Mouse (Mus musculus) forebrain, embryonic 16.5 days (tissue): ENCODE results near the gene Ccnb2. TPM values are rescaled to one million over a fixed set of nuclear protein-coding genes. Genes with fewer than 3 reads are reported as not detected.

Experiments
- ATAC-seq: fragments of 200-750 bp; cut with Nextera tagmentation; 2 replicates; pipeline ENCODE4 v1.8.0; 2017; ENCODE audit warnings: mild to moderate bottlenecking, moderate library complexity
- H3K27ac ChIP-seq: fragments of 300-500 bp; sonication (generic); 2 replicates; pipeline ENCODE4 v1.5.1; 2014; ENCODE audit warnings: low read length, control low read depth
- H3K27me3 ChIP-seq: fragments of 300-500 bp; sonication (generic); replicated peaks from 2 replicates; pipeline ENCODE4 v1.6.1; 2014; ENCODE audit warnings: low read length; ENCODE audit not compliant: control insufficient read depth, insufficient read depth
- H3K36me3 ChIP-seq: fragments of 300-500 bp; sonication (generic); 2 replicates; pipeline ENCODE4 v1.6.1; 2014; ENCODE audit not compliant: control insufficient read depth, insufficient read depth
- H3K4me1 ChIP-seq: fragments of 300-500 bp; sonication (generic); replicated peaks from 2 replicates; pipeline ENCODE4 v1.6.1; 2014; ENCODE audit warnings: low read length; ENCODE audit not compliant: control insufficient read depth, insufficient read depth
- H3K4me2 ChIP-seq: fragments of 300-500 bp; sonication (generic); 2 replicates; pipeline ENCODE4 v1.6.1; 2014; ENCODE audit warnings: mild to moderate bottlenecking, low read length, control low read depth
- H3K4me3 ChIP-seq: fragments of 300-500 bp; sonication (generic); replicated peaks from 2 replicates; pipeline ENCODE4 v1.5.1; 2014; ENCODE audit warnings: mild to moderate bottlenecking, low read length, control low read depth
- H3K9ac ChIP-seq: fragments of 300-500 bp; sonication (generic); replicated peaks from 2 replicates; pipeline ENCODE4 v1.6.1; 2014; ENCODE audit warnings: low read depth, low read length, control low read depth
- H3K9me3 ChIP-seq: fragments of 300-500 bp; sonication (generic); 2 replicates; pipeline ENCODE4 v1.6.1; 2016; ENCODE audit warnings: low read length; ENCODE audit not compliant: control insufficient read depth
- WGBS: fragments of 180-500 bp; shearing (Covaris S2); extraction: QIAGEN DNeasy Blood & Tissue Kit; methylation state at CpG from one replicate; pipeline ENCODE4 v1.1.7; 2014; 5-methylcytosine and 5-hydroxymethylcytosine counted together
- polyA plus RNA-seq: library from polyadenylated mRNA; unstranded; fragments of >200 nt; fragmentation: Nextera tagmentation; extraction: Ambion mirVana; gene quantifications from 2 replicates; pipeline ENCODE4 v1.2.1, GENCODE M21; 2015

Gene Ccnb2
- polyA plus RNA-seq, 1 experiment from 2014 or later, result 54.9 TPM

- Histone ChIP-seq H3K27ac (no peak overlapping the region), H3K4me3 (no peak overlapping the region), H3K4me2 (no peak overlapping the region), H3K27me3 (no peaks in the 10 kb centered on the region), H3K4me1 (peaks cover 8% of the 10 kb centered on the region), H3K36me3 (no peaks in the 10 kb centered on the region), H3K9me3 (no peaks in the 10 kb centered on the region), H3K9ac (no peak overlapping the region)
- 92% methylated on average over 3 of the region's 3 CpGs for WGBS
- no peak for ATAC-seq
Observed at GRCm38 (mm10) chr9:70389548-70389947, 31.8 kb downstream of the Ccnb2 start.

DNA sequence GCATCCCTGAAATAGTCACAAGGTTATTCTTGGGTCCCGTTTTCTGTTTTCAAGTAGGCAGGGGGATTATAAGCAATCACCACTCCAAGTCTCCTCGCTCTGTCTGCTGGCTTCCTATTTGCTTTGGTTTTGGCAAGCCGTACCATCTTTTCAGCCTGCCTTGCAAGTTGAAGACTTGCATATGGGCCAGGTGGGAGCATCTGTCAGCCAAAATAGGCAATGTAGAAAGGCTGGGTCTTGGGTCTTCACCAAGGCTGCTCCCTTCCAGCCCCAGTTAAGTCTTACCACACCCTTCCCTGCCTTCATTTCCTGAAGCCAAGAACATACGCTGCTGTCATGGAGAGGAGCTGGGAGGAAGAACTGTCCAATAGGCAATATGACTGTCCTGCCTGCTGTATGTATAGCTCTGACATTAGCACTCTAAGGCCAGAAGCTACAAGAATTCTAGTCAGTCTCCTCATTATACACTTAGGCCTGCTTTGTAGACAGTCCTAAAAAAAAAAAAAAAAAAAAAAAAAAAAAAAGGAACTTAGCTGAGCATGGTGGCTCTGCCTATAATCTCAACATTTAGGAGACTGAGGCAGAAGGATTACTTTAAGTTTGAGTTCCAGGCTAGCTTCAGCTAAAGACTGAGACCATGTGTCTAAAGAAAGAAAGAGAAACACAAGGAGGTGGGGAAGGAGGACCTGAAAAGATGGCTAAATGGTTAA lies 33.8 kb downstream of the Ccnb2 start:
- no peak for ATAC-seq
- WGBS, result 73% methylated on average over 4 of the region's 4 CpGs
- Histone ChIP-seq H3K9ac (no peak overlapping the region), H3K36me3 (no peaks in the 10 kb centered on the region), H3K27ac (no peak overlapping the region), H3K4me2 (no peak overlapping the region), H3K4me3 (no peak overlapping the region), H3K9me3 (no peaks in the 10 kb centered on the region), H3K27me3 (no peaks in the 10 kb centered on the region), H3K4me1 (peaks cover 8% of the 10 kb centered on the region)

- Histone ChIP-seq H3K36me3 (no peaks in the 10 kb centered on the region), H3K9me3 (no peaks in the 10 kb centered on the region), H3K27ac (no peak overlapping the region), H3K27me3 (no peaks in the 10 kb centered on the region), H3K4me1 (peaks cover 3% of the 10 kb centered on the region), H3K9ac (no peak overlapping the region), H3K4me2 (no peak overlapping the region), H3K4me3 (no peak overlapping the region)
- WGBS, result 92% methylated on average over 18 of the region's 18 CpGs
- no peak for ATAC-seq
Observed at GRCm38 (mm10) chr9:70384958-70385728, 36.2 kb downstream of the Ccnb2 start.

DNA sequence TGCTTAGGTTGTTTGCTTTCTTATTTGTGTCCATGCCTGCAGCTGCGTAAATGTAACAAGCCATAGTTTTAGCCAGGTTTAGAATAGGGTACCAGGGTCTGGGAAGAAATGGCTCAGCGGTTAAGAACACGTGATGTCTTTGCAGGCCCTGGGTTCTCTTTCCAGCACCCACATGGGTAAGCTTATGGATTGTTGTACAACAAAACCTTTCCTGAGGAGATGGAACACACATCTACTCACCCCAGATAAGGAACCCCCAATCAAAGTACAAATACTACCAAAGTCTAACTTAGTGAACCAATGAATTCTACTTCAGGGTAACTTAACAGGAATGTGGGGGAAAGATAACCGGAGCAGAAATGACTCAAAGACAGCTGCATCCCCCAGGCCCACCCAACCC lies 36.9 kb downstream of the Ccnb2 start:
- Histone ChIP-seq H3K4me1 (peaks cover 3% of the 10 kb centered on the region), H3K9me3 (no peaks in the 10 kb centered on the region), H3K4me2 (no peak overlapping the region), H3K4me3 (no peak overlapping the region), H3K27me3 (no peaks in the 10 kb centered on the region), H3K9ac (no peak overlapping the region), H3K27ac (no peak overlapping the region), H3K36me3 (no peaks in the 10 kb centered on the region)
- no peak for ATAC-seq
- 98% methylated on average over 4 of the region's 4 CpGs for WGBS

- no peak overlapping the region for H3K27ac ChIP-seq
- no peaks in the 10 kb centered on the region for H3K36me3 ChIP-seq
- 70% methylated on average over 10 of the region's 10 CpGs for WGBS
- no peak overlapping the region for H3K9ac ChIP-seq
- H3K9me3 ChIP-seq, result no peaks in the 10 kb centered on the region
- no peak overlapping the region for H3K4me2 ChIP-seq
- H3K4me3 ChIP-seq, result no peak overlapping the region
- ATAC-seq, result no peak
- H3K27me3 ChIP-seq, result no peaks in the 10 kb centered on the region
- H3K4me1 ChIP-seq, result peaks cover 3% of the 10 kb centered on the region
Observed at GRCm38 (mm10) chr9:70383750-70384149, 37.6 kb downstream of the Ccnb2 start.

DNA sequence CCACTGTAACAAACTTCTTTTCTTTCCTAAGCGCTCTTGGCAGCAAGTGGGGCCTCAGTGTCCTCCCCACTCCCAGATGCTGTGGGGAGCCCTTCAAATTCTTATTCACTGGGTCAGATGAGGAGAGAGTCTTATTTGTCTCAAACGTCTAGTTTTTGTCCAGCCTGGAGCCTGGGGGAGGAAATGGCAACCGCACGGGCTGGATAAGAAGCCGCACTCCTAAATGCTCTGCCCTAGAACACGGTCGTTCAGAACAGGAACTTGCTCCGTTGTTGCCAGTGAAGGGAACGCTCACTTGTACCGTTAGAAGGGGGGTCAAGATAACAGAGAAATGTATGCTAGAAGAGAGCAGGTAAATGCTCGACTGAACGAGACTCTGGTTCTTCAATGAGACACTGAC lies 39.3 kb downstream of the Ccnb2 start:
- H3K9me3 ChIP-seq, result no peaks in the 10 kb centered on the region
- no peak overlapping the region for H3K9ac ChIP-seq
- WGBS, result 78% methylated on average over 12 of the region's 12 CpGs

DNA sequence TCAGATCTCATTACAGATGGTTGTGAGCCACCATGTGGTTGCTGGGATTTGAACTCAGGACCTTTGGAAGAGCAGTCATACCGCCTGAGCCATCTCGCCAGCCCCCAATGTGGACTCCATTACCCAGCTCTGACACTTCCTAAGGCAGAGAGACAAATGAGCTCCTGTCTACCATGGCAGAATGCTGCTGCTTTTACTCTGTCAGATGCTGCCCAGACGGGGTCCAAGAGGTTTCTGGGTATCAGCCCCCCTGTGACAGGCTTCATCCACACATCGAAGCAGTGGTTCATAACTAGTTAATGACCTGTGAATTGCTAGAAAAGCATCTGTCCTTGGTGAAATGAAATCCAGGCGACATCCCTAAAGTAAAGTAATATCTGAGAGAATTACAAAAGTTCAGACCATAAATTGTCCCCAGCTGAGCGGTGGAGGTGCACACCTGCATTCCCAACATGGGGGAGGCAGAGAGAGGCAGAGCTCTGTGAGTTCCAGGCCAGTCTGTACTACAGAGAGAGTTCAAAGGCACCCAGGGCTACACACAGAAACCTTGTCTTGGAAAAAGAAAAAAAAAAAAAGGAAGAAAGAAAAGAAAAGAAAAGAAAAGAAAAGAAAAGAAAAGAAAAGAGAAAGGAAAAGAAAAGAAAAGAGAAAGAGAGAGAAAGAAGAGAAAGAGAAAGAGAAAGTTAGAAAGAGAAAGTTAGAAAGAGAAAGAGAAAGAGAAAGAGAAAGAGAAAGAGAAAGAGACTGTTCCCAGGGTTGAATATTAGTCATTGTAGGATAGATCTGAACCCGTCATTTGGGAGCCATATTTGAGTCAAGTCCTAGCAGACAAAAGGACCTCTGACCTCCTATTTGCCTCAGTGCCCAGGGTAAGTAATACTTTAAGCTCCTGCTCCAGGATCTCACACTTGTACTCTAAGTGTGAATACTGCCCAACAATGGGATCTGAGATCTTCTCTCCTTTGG lies 41.6 kb downstream of the Ccnb2 start:
- Histone ChIP-seq H3K9ac (no peak overlapping the region), H3K27me3 (no peaks in the 10 kb centered on the region), H3K4me3 (no peak overlapping the region), H3K27ac (no peak overlapping the region), H3K9me3 (no peaks in the 10 kb centered on the region), H3K36me3 (no peaks in the 10 kb centered on the region), H3K4me1 (no peaks in the 10 kb centered on the region), H3K4me2 (no peak overlapping the region)
- 87% methylated on average over 7 of the region's 7 CpGs for whole genome bisulfite sequencing
- no peak for ATAC-seq

More for the DNA sequence above, 39.3 kb downstream of the Ccnb2 start:
- no peaks in the 10 kb centered on the region for H3K36me3 ChIP-seq
- no peak overlapping the region for H3K4me3 ChIP-seq
- H3K4me2 ChIP-seq, result no peak overlapping the region
- no peaks in the 10 kb centered on the region for H3K4me1 ChIP-seq
- H3K27ac ChIP-seq, result no peak overlapping the region
- ATAC-seq, result no peak
- no peaks in the 10 kb centered on the region for H3K27me3 ChIP-seq

DNA sequence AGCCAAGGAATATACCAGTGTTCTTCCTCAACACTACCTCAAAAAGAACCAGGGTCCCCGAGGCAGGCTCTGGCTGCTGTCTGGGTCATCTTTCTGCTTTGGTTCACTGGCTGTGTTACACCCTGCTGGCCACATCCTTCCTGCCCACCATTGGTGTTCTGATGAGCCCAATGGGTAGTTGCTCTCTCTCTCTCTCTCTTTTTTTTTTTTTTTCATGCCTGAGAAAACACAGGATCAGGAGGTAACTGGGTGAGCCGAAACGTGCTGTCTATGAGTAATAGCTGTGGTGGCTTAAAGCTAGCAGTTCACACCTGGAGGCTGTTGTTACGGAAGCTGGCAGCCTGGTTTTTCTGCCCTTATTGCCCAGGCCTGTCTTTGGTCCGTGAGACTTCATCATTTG lies 49.7 kb downstream of the Ccnb2 start:
- no peak overlapping the region for H3K4me2 ChIP-seq
- no peak for ATAC-seq
- no peak overlapping the region for H3K4me3 ChIP-seq
- H3K36me3 ChIP-seq, result no peaks in the 10 kb centered on the region
- 86% methylated on average over 5 of the region's 5 CpGs for WGBS
- H3K27ac ChIP-seq, result no peak overlapping the region
- no peaks in the 10 kb centered on the region for H3K4me1 ChIP-seq
- H3K9me3 ChIP-seq, result no peaks in the 10 kb centered on the region
- no peaks in the 10 kb centered on the region for H3K27me3 ChIP-seq
- H3K9ac ChIP-seq, result no peak overlapping the region

GRCm38 (mm10) chr9:70366898-70367297 lies 54.4 kb downstream of the Ccnb2 start:
- no peak overlapping the region for H3K9ac ChIP-seq
- H3K9me3 ChIP-seq, result no peaks in the 10 kb centered on the region
- 88% methylated on average over 6 of the region's 6 CpGs for WGBS
- ATAC-seq, result no peak
- H3K4me2 ChIP-seq, result no peak overlapping the region
- H3K4me1 ChIP-seq, result no peaks in the 10 kb centered on the region
- no peak overlapping the region for H3K4me3 ChIP-seq
- no peaks in the 10 kb centered on the region for H3K36me3 ChIP-seq
- no peak overlapping the region for H3K27ac ChIP-seq
- H3K27me3 ChIP-seq, result no peaks in the 10 kb centered on the region
